8 mouse cellular contexts compared by ENCODE assay signal in the genomic region with DNA sequence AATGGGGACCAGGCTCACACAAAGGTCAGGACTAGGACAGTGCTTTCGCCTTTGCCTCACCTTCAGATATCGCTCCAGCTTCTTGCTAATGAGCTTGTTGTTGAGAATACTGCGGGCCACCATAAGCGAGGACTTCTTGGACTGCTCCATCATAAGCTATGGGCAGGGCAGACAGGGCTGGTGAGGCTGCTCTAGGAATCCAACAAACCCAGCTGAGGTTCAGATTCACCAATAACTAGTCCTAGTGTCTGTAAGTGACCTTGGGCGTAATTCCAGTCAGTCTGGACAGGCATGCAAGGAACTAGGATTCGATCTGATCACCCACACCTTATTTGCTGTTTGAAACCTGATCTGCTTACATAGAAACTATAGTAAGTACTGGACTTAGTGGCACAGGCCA. TPM values are rescaled to one million over a fixed set of nuclear protein-coding genes. Genes with fewer than 3 reads are reported as not detected.
DNase-seq lines count a peak whose midpoint lies in the region; ATAC-seq and TF ChIP-seq lines count a peak whose summit lies in the region.

No protein-coding gene starts in this region.

- no peak; the same call in 1 of the 2 replicates for ATAC-seq in kidney, embryonic 15.5 days (replicated peaks; ENCODE audit: low FRiP score)
- ATAC-seq in neural tube, embryonic 14.5 days (ENCODE audit: low read depth) = no peak

- H3K36me3 ChIP-seq in kidney, embryonic 15.5 days = peaks cover 59% of the 10 kb centered on the region
- H3K36me3 ChIP-seq in neural tube, embryonic 14.5 days (ENCODE audit: control insufficient read depth, insufficient read depth, low read length) = peaks cover 18% of the 10 kb centered on the region

- peak overlapping the region; percentile 66; the same call in 1 of the 2 replicates for H3K27ac ChIP-seq in embryonic fibroblast, embryonic 13.5 days (ENCODE audit: insufficient read depth, low read length)
- peak overlapping the region; percentile 99 for H3K27ac ChIP-seq in kidney, embryonic 15.5 days
- H3K27ac ChIP-seq in neural tube, embryonic 14.5 days (ENCODE audit: low read depth, low read length) = peak overlapping the region; percentile 87

- peak overlapping the region; percentile 87 for H3K4me2 ChIP-seq in kidney, embryonic 15.5 days
- peak overlapping the region; percentile 93 for H3K4me2 ChIP-seq in neural tube, embryonic 14.5 days (ENCODE audit: low read depth, low read length)

- peak overlapping the region; percentile 68 for H3K9ac ChIP-seq in kidney, embryonic 15.5 days
- H3K9ac ChIP-seq in neural tube, embryonic 14.5 days (replicated peaks; ENCODE audit: low read depth, low read length) = peak overlapping the region; percentile 72

- H3K27me3 ChIP-seq in kidney, embryonic 15.5 days = no peaks in the 10 kb centered on the region
- no peaks in the 10 kb centered on the region for H3K27me3 ChIP-seq in neural tube, embryonic 14.5 days (ENCODE audit: control insufficient read depth, insufficient read depth, low read length)

- WGBS in kidney, embryonic 15.5 days = 14% methylated on average over 6 of the region's 6 CpGs
- 27% methylated on average over 6 of the region's 6 CpGs for WGBS in neural tube, embryonic 14.5 days

- peak overlapping the region; percentile 76 for H3K4me3 ChIP-seq in embryonic fibroblast, embryonic 13.5 days (ENCODE audit: insufficient read depth, low read length)
- peak overlapping the region; percentile 98 for H3K4me3 ChIP-seq in kidney, embryonic 15.5 days (replicated peaks)
- peak overlapping the region; percentile 67 for H3K4me3 ChIP-seq in neural tube, embryonic 14.5 days (ENCODE audit: low read depth, low read length)

- peak; percentile 44 for DNase-seq in cerebellum, adult 11-12 months
- no peak for DNase-seq in cerebellum, adult 8-10 months
- peak; percentile 40 for DNase-seq in 3T3-L1 (ENCODE audit: low read depth, low spot score)
- no peak for DNase-seq in left cerebral cortex, adult 11 months (ENCODE audit: low spot score)
- no peak for DNase-seq in retina, embryonic 14.5 days (ENCODE audit: low spot score)

- TF ChIP-seq CTCF in embryonic fibroblast, embryonic 13.5 days (IDR thresholded peaks at IDR 0.05; ENCODE audit: borderline replicate concordance, insufficient read depth, low read length) = no peak

- peaks cover 3% of the 10 kb centered on the region for H3K4me1 ChIP-seq in embryonic fibroblast, embryonic 13.5 days (ENCODE audit: control insufficient read depth, insufficient read depth, low read length)
- H3K4me1 ChIP-seq in kidney, embryonic 15.5 days = peaks cover 32% of the 10 kb centered on the region
- peaks cover 15% of the 10 kb centered on the region for H3K4me1 ChIP-seq in neural tube, embryonic 14.5 days (ENCODE audit: control insufficient read depth, insufficient read depth, low read length)

- no peaks in the 10 kb centered on the region for H3K9me3 ChIP-seq in kidney, embryonic 15.5 days (replicated peaks)
- H3K9me3 ChIP-seq in neural tube, embryonic 14.5 days (ENCODE audit: control insufficient read depth, low read length) = no peaks in the 10 kb centered on the region

- TF ChIP-seq POLR2A in embryonic fibroblast, embryonic 13.5 days (IDR thresholded peaks at IDR 0.05; ENCODE audit: low read depth, low read length) = no peak

RNA-seq across cellular contexts. Expression of gene Akap8, which starts 0.8 kb away (rescaled TPM):
- polyA plus RNA-seq in embryonic fibroblast, embryonic 13.5 days (2011; ENCODE audit: insufficient read length, low read depth, missing spikeins) = 53.2 and 61.9 TPM in 2 replicates
- 117 and 119 TPM in 2 replicates for polyA plus RNA-seq in kidney, embryonic 15.5 days (2015; fragmentation: Nextera tagmentation; extraction: Ambion mirVana)
- 58.4 and 67.0 TPM in 2 replicates for polyA plus RNA-seq in neural tube, embryonic 14.5 days (2014; fragmentation: Nextera tagmentation; extraction: Ambion mirVana)

RNA-seq across cellular contexts. Expression of gene Akap8l, which starts 28.6 kb away (rescaled TPM):
- 28.0 and 32.7 TPM in 2 replicates for polyA plus RNA-seq in embryonic fibroblast, embryonic 13.5 days (2011; ENCODE audit: insufficient read length, low read depth, missing spikeins)
- polyA plus RNA-seq in kidney, embryonic 15.5 days (2015; fragmentation: Nextera tagmentation; extraction: Ambion mirVana) = 109 and 128 TPM in 2 replicates
- polyA plus RNA-seq in neural tube, embryonic 14.5 days (2014; fragmentation: Nextera tagmentation; extraction: Ambion mirVana) = 123 and 158 TPM in 2 replicates

RNA-seq across cellular contexts. Expression of gene Brd4, which starts 37.3 kb away (rescaled TPM):
- polyA plus RNA-seq in embryonic fibroblast, embryonic 13.5 days (2011; ENCODE audit: insufficient read length, low read depth, missing spikeins) = 79.6 and 80.7 TPM in 2 replicates
- 100 and 101 TPM in 2 replicates for polyA plus RNA-seq in kidney, embryonic 15.5 days (2015; fragmentation: Nextera tagmentation; extraction: Ambion mirVana)
- polyA plus RNA-seq in neural tube, embryonic 14.5 days (2014; fragmentation: Nextera tagmentation; extraction: Ambion mirVana) = 82.2 and 89.5 TPM in 2 replicates

Comparison
In these comparisons a context has a peak if more than half of its experiments do, and no peak if none do; other contexts are left out.
1. DNase-seq: peak in cerebellum, adult 11-12 months (single experiment) and 3T3-L1 (single experiment); none in cerebellum, adult 8-10 months (single experiment), left cerebral cortex, adult 11 months (single experiment) and retina, embryonic 14.5 days (single experiment).
2. Peak in every context shown above with its lines, with median percentiles within 50 percentile points of each other: H3K27ac ChIP-seq and H3K4me3 ChIP-seq.